Mouse (Mus musculus): Measurements from ENCODE around the gene Mad1l1.

GRCm38 (mm10) chr5:140250370-140250769 is 71.0 kb downstream of the Mad1l1 start:
- TF ChIP-seq USF1 (IDR thresholded peaks at IDR 0.05; ENCODE audit: low read depth) (no peak), CTCF (IDR thresholded peaks at IDR 0.05; ENCODE audit: control insufficient read depth, insufficient read depth, insufficient read length) (no peak)

All from C2C12 (cell line).